Mouse (Mus musculus) hindbrain, embryonic 16.5 days (tissue): ENCODE measurements around the gene Cfap300. TPM values are rescaled to one million over a fixed set of nuclear protein-coding genes. Genes with fewer than 3 reads are reported as not detected.

ENCODE experiments used
- ATAC-seq: fragments of 200-750 bp; cut with Nextera tagmentation; 2 replicates; pipeline ENCODE4 v1.8.0; 2017; ENCODE audit warnings: moderate TSS enrichment, moderate library complexity
- H3K27ac ChIP-seq: fragments of 300-500 bp; sonication (generic); 2 replicates; pipeline ENCODE4 v1.5.1; 2014; ENCODE audit warnings: low read depth, mild to moderate bottlenecking, control low read depth, low read length, moderate library complexity
- H3K27me3 ChIP-seq: fragments of 300-500 bp; sonication (generic); replicated peaks from 2 replicates; pipeline ENCODE4 v1.6.1; 2014; ENCODE audit warnings: low read length; ENCODE audit not compliant: control insufficient read depth, insufficient read depth
- H3K36me3 ChIP-seq: fragments of 300-500 bp; sonication (generic); 2 replicates; pipeline ENCODE4 v1.6.1; 2014; ENCODE audit warnings: mild to moderate bottlenecking, low read length, moderate library complexity, mixed read lengths; ENCODE audit not compliant: control insufficient read depth, insufficient read depth
- H3K4me1 ChIP-seq: fragments of 300-500 bp; sonication (generic); 2 replicates; pipeline ENCODE4 v1.6.1; 2014; ENCODE audit warnings: low read depth, low read length; ENCODE audit not compliant: control insufficient read depth, insufficient read depth
- H3K4me2 ChIP-seq: fragments of 300-500 bp; sonication (generic); 2 replicates; pipeline ENCODE4 v1.6.1; 2014; ENCODE audit warnings: mild to moderate bottlenecking, low read length, control low read depth, moderate library complexity
- H3K4me3 ChIP-seq: fragments of 300-500 bp; sonication (generic); 2 replicates; pipeline ENCODE4 v1.5.1; 2014; ENCODE audit warnings: mild to moderate bottlenecking, low read length, control low read depth, moderate library complexity
- H3K9ac ChIP-seq: fragments of 300-500 bp; sonication (generic); 2 replicates; pipeline ENCODE4 v1.6.1; 2014; ENCODE audit warnings: low read depth, mild to moderate bottlenecking, control low read depth, low read length, moderate library complexity
- H3K9me3 ChIP-seq: fragments of 300-500 bp; sonication (generic); 2 replicates; pipeline ENCODE4 v1.6.1; 2014; ENCODE audit warnings: mild to moderate bottlenecking, low read length, moderate library complexity; ENCODE audit not compliant: control insufficient read depth
- WGBS: fragments of 180-500 bp; shearing (Covaris S2); extraction: QIAGEN DNeasy Blood & Tissue Kit; methylation state at CpG from one replicate; pipeline ENCODE4 v1.1.7; 2014; 5-methylcytosine and 5-hydroxymethylcytosine counted together
- polyA plus RNA-seq: library from polyadenylated mRNA; unstranded; fragments of >200 nt; fragmentation: Nextera tagmentation; extraction: Ambion mirVana; gene quantifications from 2 replicates; pipeline ENCODE4 v1.2.1, GENCODE M21; 2015

Gene Cfap300
- polyA plus RNA-seq, 1 experiment from 2014 or later: 13.5 TPM

- peak; percentile 77; the same call in 1 of the 2 replicates for ATAC-seq
- no peaks in the 10 kb centered on the region for H3K36me3 ChIP-seq
- 59% methylated on average over 5 of the region's 5 CpGs for WGBS
- H3K4me3 ChIP-seq: no peak overlapping the region
- H3K27ac ChIP-seq: no peak overlapping the region
- no peak overlapping the region for H3K4me2 ChIP-seq
- H3K4me1 ChIP-seq: no peaks in the 10 kb centered on the region
- H3K27me3 ChIP-seq: no peaks in the 10 kb centered on the region
- H3K9me3 ChIP-seq: no peaks in the 10 kb centered on the region
- H3K9ac ChIP-seq: no peak overlapping the region
Observed at GRCm38 (mm10) chr9:7994275-7994674, 48.3 kb downstream of the Cfap300 start.

GRCm38 (mm10) chr9:7992651-7993050 is 50.0 kb downstream of the Cfap300 start:
- Histone ChIP-seq H3K9ac (no peak overlapping the region), H3K36me3 (no peaks in the 10 kb centered on the region), H3K9me3 (no peaks in the 10 kb centered on the region), H3K27me3 (no peaks in the 10 kb centered on the region), H3K4me2 (no peak overlapping the region), H3K27ac (no peak overlapping the region), H3K4me3 (no peak overlapping the region), H3K4me1 (no peaks in the 10 kb centered on the region)
- ATAC-seq: no peak
- WGBS: 68% methylated on average over 3 of the region's 3 CpGs

GRCm38 (mm10) chr9:7990897-7991296 is 51.7 kb downstream of the Cfap300 start:
- H3K4me2 ChIP-seq: no peak overlapping the region
- H3K27ac ChIP-seq: no peak overlapping the region
- H3K9me3 ChIP-seq: no peaks in the 10 kb centered on the region
- H3K27me3 ChIP-seq: no peaks in the 10 kb centered on the region
- 87% methylated on average over 4 of the region's 4 CpGs for WGBS
- H3K4me1 ChIP-seq: no peaks in the 10 kb centered on the region
- no peak overlapping the region for H3K4me3 ChIP-seq
- ATAC-seq: no peak
- H3K36me3 ChIP-seq: no peaks in the 10 kb centered on the region
- H3K9ac ChIP-seq: no peak overlapping the region

- Histone ChIP-seq H3K36me3 (no peaks in the 10 kb centered on the region), H3K27me3 (no peaks in the 10 kb centered on the region), H3K4me3 (no peak overlapping the region), H3K27ac (no peak overlapping the region), H3K4me1 (no peaks in the 10 kb centered on the region), H3K9ac (no peak overlapping the region), H3K9me3 (no peaks in the 10 kb centered on the region), H3K4me2 (no peak overlapping the region)
- ATAC-seq: no peak
- WGBS: 87% methylated on average over 5 of the region's 5 CpGs
Observed at GRCm38 (mm10) chr9:7987119-7987518, 55.5 kb downstream of the Cfap300 start.

- Histone ChIP-seq H3K36me3 (no peaks in the 10 kb centered on the region), H3K27me3 (no peaks in the 10 kb centered on the region), H3K9me3 (no peaks in the 10 kb centered on the region), H3K4me1 (no peaks in the 10 kb centered on the region), H3K27ac (no peak overlapping the region), H3K4me3 (no peak overlapping the region), H3K4me2 (no peak overlapping the region), H3K9ac (no peak overlapping the region)
- no peak for ATAC-seq
- 70% methylated on average over 4 of the region's 4 CpGs for WGBS
Observed at GRCm38 (mm10) chr9:7984287-7984686, 58.3 kb downstream of the Cfap300 start.

GRCm38 (mm10) chr9:7983665-7984064 is 59.0 kb downstream of the Cfap300 start:
- no peak overlapping the region for H3K9ac ChIP-seq
- no peak overlapping the region for H3K4me2 ChIP-seq
- H3K4me1 ChIP-seq: no peaks in the 10 kb centered on the region
- H3K27ac ChIP-seq: no peak overlapping the region
- no peaks in the 10 kb centered on the region for H3K27me3 ChIP-seq
- H3K36me3 ChIP-seq: no peaks in the 10 kb centered on the region
- ATAC-seq: no peak
- no peak overlapping the region for H3K4me3 ChIP-seq
- H3K9me3 ChIP-seq: no peaks in the 10 kb centered on the region
- 34% methylated on average over 2 of the region's 2 CpGs for WGBS

- H3K9me3 ChIP-seq: no peaks in the 10 kb centered on the region
- 85% methylated on average over 2 of the region's 2 CpGs for WGBS
- ATAC-seq: no peak
- H3K36me3 ChIP-seq: no peaks in the 10 kb centered on the region
- no peak overlapping the region for H3K27ac ChIP-seq
- no peak overlapping the region for H3K4me2 ChIP-seq
- no peak overlapping the region for H3K4me3 ChIP-seq
- H3K4me1 ChIP-seq: no peaks in the 10 kb centered on the region
- no peak overlapping the region for H3K9ac ChIP-seq
- no peaks in the 10 kb centered on the region for H3K27me3 ChIP-seq
Observed at GRCm38 (mm10) chr9:7980162-7980561, 62.5 kb downstream of the Cfap300 start.

GRCm38 (mm10) chr9:7979153-7979916 is 63.3 kb downstream of the Cfap300 start:
- no peak overlapping the region for H3K27ac ChIP-seq
- no peak overlapping the region for H3K9ac ChIP-seq
- H3K36me3 ChIP-seq: no peaks in the 10 kb centered on the region
- no peaks in the 10 kb centered on the region for H3K4me1 ChIP-seq
- ATAC-seq: no peak
- no peaks in the 10 kb centered on the region for H3K27me3 ChIP-seq
- H3K4me3 ChIP-seq: no peak overlapping the region
- H3K4me2 ChIP-seq: no peak overlapping the region
- H3K9me3 ChIP-seq: no peaks in the 10 kb centered on the region
- 95% methylated on average over 11 of the region's 11 CpGs for WGBS

GRCm38 (mm10) chr9:7978502-7978901 is 64.1 kb downstream of the Cfap300 start:
- ATAC-seq: no peak
- Histone ChIP-seq H3K4me3 (no peak overlapping the region), H3K9me3 (no peaks in the 10 kb centered on the region), H3K9ac (no peak overlapping the region), H3K4me1 (no peaks in the 10 kb centered on the region), H3K36me3 (no peaks in the 10 kb centered on the region), H3K27ac (no peak overlapping the region), H3K27me3 (no peaks in the 10 kb centered on the region), H3K4me2 (no peak overlapping the region)
- WGBS: 93% methylated on average over 3 of the region's 3 CpGs
